Mouse (Mus musculus) lung, postnatal 4 days (tissue): ENCODE results near the gene Pigk.
"Not testable (repeated sequence)": the region's sequence is repeated elsewhere in the genome, so short reads cannot be mapped to it uniquely, and the experiment has no call there.

Experiments
- DNase-seq, 2 experiments: peaks; one replicate each; pipeline ENCODE4 v3.0.0; 2021

The Pigk gene

DNA sequence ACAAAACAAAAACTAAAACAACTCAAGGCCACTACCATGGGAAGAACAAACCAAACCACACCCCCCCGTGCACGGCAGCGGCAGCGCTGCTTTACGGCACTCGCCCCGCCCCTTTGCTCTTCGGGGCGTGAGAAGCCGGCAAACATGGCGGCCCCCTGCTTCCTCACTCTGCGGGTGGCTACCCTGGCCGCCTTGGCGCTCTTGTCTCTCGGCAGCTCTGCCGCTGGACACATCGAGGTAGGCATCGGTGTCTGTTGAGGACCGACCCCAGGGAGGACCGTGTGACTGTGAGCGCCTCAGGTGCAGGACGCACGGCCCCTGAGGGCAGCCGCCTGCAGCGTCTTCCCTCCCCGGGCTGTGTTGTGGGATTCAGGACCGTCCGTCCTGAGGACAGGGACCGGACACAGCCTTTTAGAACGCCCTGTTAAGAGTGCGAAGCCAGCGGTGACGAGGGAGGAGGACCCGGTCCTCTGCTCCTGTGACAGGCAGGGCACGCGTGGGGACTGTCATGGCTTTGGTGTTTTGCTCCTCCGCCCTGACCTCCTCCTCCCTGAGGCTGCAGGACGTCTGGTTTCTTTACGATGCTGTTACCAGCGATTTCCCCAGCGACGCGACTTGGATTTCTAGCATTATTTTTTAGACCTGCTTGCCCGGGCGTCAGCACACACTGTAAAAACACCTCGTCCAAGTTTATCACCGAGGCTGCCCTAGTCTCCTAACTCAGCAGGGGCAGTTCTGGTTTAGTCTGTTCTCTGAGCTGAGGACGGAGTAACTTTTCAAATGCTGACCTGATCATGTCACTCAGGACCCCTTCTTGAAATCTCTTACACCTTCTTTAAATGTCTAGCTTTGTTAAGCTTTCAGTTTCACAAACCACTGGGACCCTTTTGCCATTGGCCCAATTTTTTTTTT, at the start of gene Pigk:
TSS of gene Pigk (plus strand) at position 110 of the 912 bp plus-strand sequence.
- DNase-seq = peak; percentile 93 to 96

DNA sequence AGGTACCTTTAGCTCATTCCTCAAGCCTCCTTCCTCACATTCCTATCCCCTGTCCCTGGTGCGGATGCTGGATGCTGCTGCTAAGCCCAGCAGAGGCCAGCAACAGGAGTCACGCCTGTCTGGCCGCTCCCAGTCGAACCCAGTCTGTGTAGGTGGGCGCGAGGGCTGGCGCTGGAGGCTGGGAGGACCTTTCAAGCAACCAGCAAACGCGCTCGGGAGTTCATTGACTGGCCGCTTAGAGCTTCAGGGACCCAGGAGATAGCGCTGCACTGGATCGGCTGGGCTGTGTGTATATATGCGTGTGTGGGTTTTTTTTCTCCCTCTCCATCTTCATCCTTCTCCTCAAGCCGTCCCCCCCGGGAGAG, 46.9 kb upstream of the Pigk start:
- no peak for DNase-seq

DNA sequence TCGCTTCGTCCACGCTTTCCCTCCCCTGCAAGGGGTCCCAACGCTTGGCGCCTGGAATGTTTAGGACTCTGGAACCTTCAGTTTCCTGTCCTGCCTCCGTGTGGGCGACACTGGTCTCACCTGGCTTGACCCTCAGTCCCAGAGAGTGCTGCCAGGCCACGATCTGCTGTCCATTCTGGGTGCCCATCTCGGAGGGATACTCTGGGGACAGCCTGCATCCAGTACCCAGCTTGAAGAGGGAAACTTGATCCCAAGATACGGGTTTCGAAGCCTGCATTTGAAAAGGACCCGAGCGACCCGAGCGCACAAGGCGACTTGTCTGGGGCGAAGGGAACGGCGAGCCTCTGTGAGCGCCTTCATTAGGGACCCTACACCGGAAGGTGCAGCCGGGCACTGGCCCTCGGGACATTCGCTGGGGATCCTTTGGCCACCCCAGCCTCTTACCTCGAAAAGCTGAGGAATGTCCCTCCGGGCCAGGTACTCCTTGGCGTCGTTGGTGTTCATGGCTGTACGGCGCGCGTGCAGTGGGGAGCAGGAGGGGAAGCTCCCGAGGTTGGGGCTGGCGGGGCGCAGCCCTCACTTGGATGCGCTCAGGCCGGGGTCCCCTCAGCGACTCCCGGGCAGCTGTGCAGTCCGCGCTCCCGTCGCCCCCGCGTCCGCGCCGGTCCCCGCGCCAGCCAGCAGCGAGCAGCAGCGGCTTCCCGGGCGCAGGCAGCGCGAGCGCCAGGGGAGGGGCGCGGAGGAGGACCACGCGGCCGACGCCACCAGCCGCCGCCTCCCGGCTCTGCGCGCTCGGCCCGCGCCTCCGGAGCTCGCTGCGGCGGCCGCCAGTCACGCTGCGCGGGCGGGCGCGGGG, 46.3 kb upstream of the Pigk start:
- peak; percentile 25 to 62 for DNase-seq

DNA sequence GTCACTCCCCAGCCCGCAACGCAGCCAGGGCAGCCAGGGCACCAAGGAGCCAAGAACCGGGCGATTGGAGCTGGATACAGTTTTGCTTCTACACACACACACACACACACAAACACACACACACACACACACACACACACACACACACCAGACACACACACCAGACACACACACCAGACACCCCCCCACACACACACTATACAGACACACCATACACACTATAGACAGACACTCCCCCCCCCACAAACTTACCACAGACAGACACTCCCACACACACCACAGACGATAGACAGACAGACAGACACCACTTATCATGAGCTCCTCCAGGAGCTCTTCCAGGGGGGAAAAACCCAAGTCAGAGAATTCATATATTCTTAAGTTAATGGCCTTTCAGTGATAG, 45.7 kb upstream of the Pigk start, which contains the start of gene Ak5:
TSS of gene Ak5 (minus strand) at position 122 of the 400 bp plus-strand sequence.
- no peak for DNase-seq

GRCm38 (mm10) chr3:152668793-152669192, 45.1 kb upstream of the Pigk start:
- no peak for DNase-seq

- DNase-seq = no peak
These were observed 44.1 kb upstream of the Pigk start for GRCm38 (mm10) chr3:152669783-152670182.

DNA sequence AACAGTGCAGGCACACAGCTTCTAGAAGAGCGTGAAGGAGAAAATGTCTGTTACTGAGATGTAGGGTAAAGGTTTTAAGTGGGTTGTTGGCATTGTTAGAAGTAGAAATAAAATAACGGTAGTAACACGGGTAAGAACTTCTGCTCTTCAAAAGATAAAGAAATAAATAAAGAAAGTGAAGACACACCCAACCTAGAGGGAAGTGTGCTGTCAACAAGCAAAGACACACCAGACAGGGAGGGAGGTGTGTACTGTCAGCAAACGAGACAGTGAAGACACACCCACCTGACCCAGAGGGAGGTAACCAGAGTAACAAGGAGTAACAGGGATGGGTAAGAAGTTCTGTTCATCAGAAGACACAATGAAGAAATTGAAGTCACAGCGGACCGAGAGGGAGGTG, 39.2 kb upstream of the Pigk start:
- DNase-seq = no peak

GRCm38 (mm10) chr3:152688532-152688931, 25.4 kb upstream of the Pigk start:
- no peak for DNase-seq

DNA sequence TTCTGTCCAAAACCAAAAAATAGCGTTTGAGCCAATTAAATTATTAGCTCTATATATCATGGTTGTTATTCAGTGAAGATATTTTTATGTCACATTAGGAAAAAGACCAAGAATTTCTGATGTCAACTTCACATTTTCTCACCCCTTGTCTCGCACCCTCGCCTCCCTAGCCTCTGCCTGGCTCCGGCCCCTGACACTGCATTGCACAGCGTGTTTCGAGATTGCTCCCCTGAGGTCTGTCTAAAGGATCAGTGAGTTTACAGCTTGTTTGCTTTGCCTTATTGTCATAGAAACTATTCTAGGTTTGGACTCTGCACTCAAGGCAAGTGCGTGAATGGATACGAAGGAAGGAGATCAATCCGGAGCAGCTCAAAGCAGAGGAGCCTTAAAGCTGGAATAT, 24.8 kb upstream of the Pigk start:
- no peak for DNase-seq

GRCm38 (mm10) chr3:152694950-152695349, 18.9 kb upstream of the Pigk start:
- DNase-seq = no peak

DNA sequence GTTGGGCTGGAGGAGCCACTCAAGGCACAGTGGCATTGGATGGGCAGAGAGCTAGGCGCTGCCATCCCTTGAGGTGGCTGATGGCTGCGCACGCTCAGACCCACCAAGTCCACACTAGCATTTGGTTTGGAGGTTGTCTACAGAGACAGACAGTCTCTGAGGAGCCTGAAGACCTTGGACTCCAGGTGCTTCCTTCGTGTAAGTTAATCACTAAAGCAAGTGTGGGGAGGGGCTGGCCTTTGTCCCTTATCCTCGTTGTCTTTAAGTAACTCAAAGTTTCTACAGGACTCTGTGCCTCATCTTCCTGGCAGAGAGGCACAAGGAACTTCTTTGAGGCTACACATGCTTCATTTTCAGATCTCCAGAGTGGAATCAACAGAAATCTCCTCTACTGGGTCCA, 15.9 kb upstream of the Pigk start:
- DNase-seq = no peak

DNA sequence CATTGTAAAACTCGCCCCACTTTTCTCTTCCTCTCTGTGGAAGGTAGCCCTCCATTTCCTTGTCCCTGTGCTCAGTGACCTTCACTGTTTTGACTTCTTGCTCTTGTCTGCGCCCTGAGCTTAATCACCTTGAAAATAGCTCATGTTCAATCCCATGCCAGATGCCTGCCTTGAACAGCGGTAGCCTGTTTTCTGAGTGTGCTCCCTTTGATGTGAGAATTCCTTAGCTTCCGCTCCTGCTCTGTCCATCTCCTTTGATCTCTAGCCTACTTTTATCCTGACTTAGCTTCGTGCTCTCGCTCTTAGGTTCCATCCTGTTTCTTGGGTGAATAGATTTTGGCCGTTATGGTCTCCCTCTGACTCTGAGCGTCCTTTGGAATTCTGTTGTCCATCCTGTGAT, 14.6 kb upstream of the Pigk start:
- no peak for DNase-seq

DNA sequence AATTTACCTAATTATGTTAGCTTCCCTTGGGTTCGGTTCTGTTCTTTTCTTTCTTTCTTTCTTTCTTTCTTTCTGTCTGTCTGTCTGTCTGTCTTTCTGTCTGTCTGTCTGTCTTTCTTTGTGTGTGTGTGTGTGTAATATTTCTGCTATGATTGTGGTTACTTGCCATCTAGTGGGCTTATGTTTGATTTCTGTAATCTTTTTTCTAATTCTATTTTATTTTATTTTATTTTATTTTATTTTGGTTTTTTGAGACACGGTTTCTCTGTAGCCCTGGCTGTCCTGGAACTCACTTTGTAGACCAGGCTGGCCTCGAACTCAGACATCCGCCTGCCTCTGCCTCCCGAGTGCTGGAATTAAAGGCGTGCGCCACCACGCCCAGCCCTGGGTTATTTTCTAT, 12.4 kb upstream of the Pigk start:
- DNase-seq = not testable (repeated sequence)

DNA sequence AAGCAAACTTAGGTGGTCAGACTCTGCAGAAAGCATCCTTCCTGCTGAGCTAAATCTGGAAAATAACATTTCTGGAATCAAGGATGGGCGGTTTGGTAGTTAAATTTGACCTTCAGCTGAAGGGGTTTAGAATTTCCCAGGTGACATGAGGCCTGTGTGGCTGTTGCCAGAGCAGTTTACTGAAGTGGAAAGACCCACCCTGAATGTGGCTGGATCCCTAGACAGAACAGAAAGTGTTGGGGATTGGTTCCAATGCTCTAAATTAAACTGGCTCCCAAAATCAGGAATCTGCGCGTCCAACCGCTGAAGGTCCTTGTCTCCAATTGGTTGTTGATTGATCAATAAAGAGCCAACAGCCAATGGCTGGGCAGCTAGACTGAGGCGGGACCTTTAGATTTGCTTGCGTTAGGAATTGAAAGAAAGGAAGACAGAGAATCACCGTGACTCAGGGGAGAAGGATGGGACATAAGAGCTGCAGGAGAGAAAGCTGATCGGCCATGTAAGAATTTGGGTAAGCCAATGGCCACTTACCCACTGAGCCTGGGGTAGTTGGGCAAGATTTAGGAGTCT, 11.5 kb upstream of the Pigk start:
- DNase-seq = no peak

- no peak for DNase-seq
These were observed 8.1 kb upstream of the Pigk start for GRCm38 (mm10) chr3:152705826-152706225.

DNA sequence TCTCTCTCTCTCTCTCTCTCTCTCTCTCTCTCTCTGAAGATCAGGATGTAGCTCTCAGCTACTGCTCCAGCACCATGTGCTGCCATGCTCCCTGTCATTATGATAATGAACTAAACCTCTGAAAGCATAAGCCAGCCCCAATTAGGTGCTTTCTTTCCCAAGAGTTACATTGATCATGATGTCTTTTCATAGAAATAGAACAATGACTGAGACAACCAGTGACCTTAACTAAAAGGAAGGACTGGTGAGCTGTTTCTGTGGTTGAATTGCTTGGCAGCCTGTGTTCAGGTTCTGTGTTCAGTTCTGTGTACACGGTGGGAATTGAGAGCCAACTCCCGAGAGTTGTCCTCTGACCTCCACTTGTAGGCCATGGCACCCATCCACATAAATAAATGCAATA, 7.0 kb upstream of the Pigk start:
- DNase-seq = no peak

DNA sequence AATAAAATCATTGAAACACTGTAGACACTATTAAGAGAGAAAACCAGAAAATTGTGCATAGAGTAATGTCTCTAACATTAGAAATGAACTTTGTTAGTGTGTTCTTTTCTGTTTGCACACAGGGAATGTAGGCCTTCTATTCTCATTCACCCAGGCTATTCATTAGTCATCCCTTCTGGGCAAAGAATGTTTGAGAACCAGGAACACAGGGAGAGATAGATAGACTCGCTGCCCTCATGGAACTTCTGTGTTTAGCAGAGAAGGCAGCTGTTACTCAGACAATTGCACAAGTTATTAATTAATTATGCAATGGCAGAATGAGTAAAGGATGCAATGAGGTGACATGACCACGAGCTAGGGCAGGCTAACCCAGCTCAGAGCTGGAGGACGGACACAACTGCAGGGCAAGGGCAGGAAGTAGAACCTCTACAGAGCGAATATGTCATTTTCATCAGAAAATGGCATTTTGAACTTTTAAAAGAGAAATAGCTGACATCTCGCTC, 6.5 kb upstream of the Pigk start:
- no peak for DNase-seq

DNA sequence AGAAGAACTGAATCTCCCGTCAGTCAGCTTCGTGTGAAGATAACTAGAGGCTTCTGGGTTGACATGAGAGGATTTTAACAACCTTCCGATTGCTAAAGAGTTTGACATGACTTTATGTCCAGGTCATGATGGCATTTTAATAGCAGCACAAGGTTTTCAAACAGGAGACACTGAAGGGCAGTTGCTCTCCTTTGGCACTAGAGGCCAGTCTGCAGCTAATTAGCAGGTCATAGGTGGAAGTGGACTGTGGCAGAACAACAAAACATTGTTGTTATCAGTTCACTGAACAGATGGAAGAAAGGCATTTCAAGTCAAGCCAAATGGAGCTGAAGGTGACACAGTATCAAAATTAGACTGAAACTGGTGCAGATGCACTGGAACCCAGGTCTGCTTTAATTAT, 4.0 kb upstream of the Pigk start:
- no peak for DNase-seq

- DNase-seq = no peak
These were observed 943 bp upstream of the Pigk start for GRCm38 (mm10) chr3:152712957-152713356.

GRCm38 (mm10) chr3:152721301-152721700, 7.4 kb downstream of the Pigk start:
- no peak for DNase-seq

- DNase-seq = no peak
These were observed 8.9 kb downstream of the Pigk start for GRCm38 (mm10) chr3:152722836-152723235.

DNA sequence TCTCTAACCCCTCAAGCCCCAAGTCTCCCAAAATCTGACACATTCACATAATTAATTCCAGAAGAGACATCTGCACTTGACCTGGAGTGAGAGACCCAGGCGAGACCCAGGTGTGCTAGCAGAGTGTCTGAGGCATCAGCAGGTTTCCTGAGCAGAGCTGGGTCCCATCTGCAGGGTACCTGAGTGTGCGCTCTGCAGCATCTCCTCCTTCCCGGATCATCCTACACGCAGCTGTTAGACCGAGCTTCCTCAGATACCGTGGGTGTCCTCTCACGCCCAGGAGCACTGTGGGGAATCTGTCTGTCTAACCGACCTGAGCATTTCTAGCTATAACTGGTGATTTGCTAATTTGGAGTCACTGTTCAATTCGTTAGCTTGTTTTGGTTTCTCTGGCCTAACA, 10.5 kb downstream of the Pigk start:
- DNase-seq = no peak

GRCm38 (mm10) chr3:152728238-152728637, 14.3 kb downstream of the Pigk start:
- no peak for DNase-seq
